Comparison of ENCODE assay signal across 8 mouse cellular contexts in the genomic region with DNA sequence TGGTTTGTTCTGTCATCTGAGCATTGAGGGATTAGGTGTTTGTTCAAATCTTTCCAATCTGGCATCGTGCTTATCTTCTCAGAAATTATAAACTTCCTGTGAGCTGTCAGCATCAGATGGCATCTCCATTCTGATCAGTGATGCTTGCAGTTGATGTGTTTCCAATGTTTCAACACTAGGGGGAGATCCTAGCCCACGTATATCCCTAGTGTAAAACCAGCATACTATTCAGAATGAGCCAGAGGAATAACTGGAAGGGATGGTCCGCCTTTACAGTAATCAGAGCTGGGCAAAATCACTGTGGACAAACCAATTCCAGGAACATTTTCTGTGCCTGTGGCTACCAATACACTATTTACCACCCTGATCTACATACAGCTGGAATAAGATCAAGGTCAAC. TPM values are rescaled to one million over a fixed set of nuclear protein-coding genes. Genes with fewer than 3 reads are reported as not detected.
DNase-seq lines count a peak whose midpoint lies in the region; ATAC-seq lines count a peak whose summit lies in the region.

No protein-coding gene starts in this region.

- H3K27me3 ChIP-seq in kidney, embryonic 14.5 days (ENCODE audit: control insufficient read depth, insufficient read depth, low read length): no peaks in the 10 kb centered on the region
- peaks cover 20% of the 10 kb centered on the region for H3K27me3 ChIP-seq in liver, embryonic 15.5 days
- H3K27me3 ChIP-seq in neural tube, embryonic 14.5 days (ENCODE audit: control insufficient read depth, insufficient read depth, low read length): no peaks in the 10 kb centered on the region

- ATAC-seq in cerebellum, adult (ENCODE audit: insufficient number of reproducible peaks, low FRiP score, low TSS enrichment): peak; percentile 86
- peak; percentile 96 for ATAC-seq in granulocyte monocyte progenitor cell, adult 5-6 weeks (replicated peaks; ENCODE audit: poor library complexity, severe bottlenecking)
- peak; percentile 85 for ATAC-seq in kidney, embryonic 14.5 days (ENCODE audit: low FRiP score, low TSS enrichment)
- ATAC-seq in liver, embryonic 15.5 days (ENCODE audit: insufficient read depth): peak; percentile 52; the same call in 1 of the 2 replicates
- peak; percentile 95 for ATAC-seq in neural tube, embryonic 14.5 days (ENCODE audit: low read depth)

- H3K27ac ChIP-seq in kidney, embryonic 14.5 days (ENCODE audit: low read depth, low read length): no peak overlapping the region
- H3K27ac ChIP-seq in liver, embryonic 15.5 days (replicated peaks): no peak overlapping the region
- H3K27ac ChIP-seq in neural tube, embryonic 14.5 days (ENCODE audit: low read depth, low read length): no peak overlapping the region

- no peak overlapping the region for H3K9ac ChIP-seq in kidney, embryonic 14.5 days (ENCODE audit: low read depth, low read length)
- H3K9ac ChIP-seq in liver, embryonic 15.5 days: no peak overlapping the region
- H3K9ac ChIP-seq in neural tube, embryonic 14.5 days (replicated peaks; ENCODE audit: low read depth, low read length): no peak overlapping the region

- no peaks in the 10 kb centered on the region; the same call in 1 of the 2 replicates for H3K9me3 ChIP-seq in kidney, embryonic 14.5 days (ENCODE audit: control insufficient read depth, low read length)
- no peaks in the 10 kb centered on the region for H3K9me3 ChIP-seq in liver, embryonic 15.5 days (replicated peaks)
- H3K9me3 ChIP-seq in neural tube, embryonic 14.5 days (ENCODE audit: control insufficient read depth, low read length): no peaks in the 10 kb centered on the region

- no peaks in the 10 kb centered on the region for H3K4me1 ChIP-seq in kidney, embryonic 14.5 days (ENCODE audit: control insufficient read depth, insufficient read depth, low read length)
- H3K4me1 ChIP-seq in liver, embryonic 15.5 days (replicated peaks): no peaks in the 10 kb centered on the region
- H3K4me1 ChIP-seq in neural tube, embryonic 14.5 days (ENCODE audit: control insufficient read depth, insufficient read depth, low read length): no peaks in the 10 kb centered on the region

- H3K36me3 ChIP-seq in kidney, embryonic 14.5 days (ENCODE audit: control insufficient read depth, insufficient read depth, low read length): no peaks in the 10 kb centered on the region
- no peaks in the 10 kb centered on the region for H3K36me3 ChIP-seq in liver, embryonic 15.5 days (replicated peaks)
- no peaks in the 10 kb centered on the region for H3K36me3 ChIP-seq in neural tube, embryonic 14.5 days (ENCODE audit: control insufficient read depth, insufficient read depth, low read length)

- no peak for DNase-seq in cerebellum, adult 11-12 months
- DNase-seq in ES-CJ7 (ENCODE audit: low read depth, low spot score): peak; percentile 46
- DNase-seq in cerebellum, postnatal 14 days: peak; percentile 52 to 67

- no peak overlapping the region for H3K4me3 ChIP-seq in kidney, embryonic 14.5 days (ENCODE audit: low read length)
- H3K4me3 ChIP-seq in liver, embryonic 15.5 days (replicated peaks): no peak overlapping the region
- H3K4me3 ChIP-seq in neural tube, embryonic 14.5 days (ENCODE audit: low read depth, low read length): no peak overlapping the region

- H3K4me2 ChIP-seq in kidney, embryonic 14.5 days (replicated peaks; ENCODE audit: low read depth, low read length): no peak overlapping the region
- H3K4me2 ChIP-seq in liver, embryonic 15.5 days: no peak overlapping the region
- H3K4me2 ChIP-seq in neural tube, embryonic 14.5 days (ENCODE audit: low read depth, low read length): no peak overlapping the region

- 9% methylated on average over 3 of the region's 3 CpGs for WGBS in kidney, embryonic 14.5 days
- 12% methylated on average over 3 of the region's 3 CpGs for WGBS in liver, embryonic 15.5 days (ENCODE audit: insufficient replicate concordance)
- 10% methylated on average over 3 of the region's 3 CpGs for WGBS in neural tube, embryonic 14.5 days

RNA-seq across cellular contexts. Expression of gene Kbtbd2, which starts 11.0 kb away (rescaled TPM):
- 25.0 and 31.4 TPM in 2 replicates for total RNA-seq in granulocyte monocyte progenitor cell, adult 5-6 weeks (2014; fragmentation: Nextera tagmentation)
- total RNA-seq in granulocyte monocyte progenitor cell, adult 5-6 weeks (2017): 25.4 and 34.2 TPM in 2 replicates
- 20.4 and 38.3 TPM in 2 replicates for polyA plus RNA-seq in kidney, embryonic 14.5 days (2014; fragmentation: Nextera tagmentation; extraction: Ambion mirVana)
- 15.6 TPM in 2 replicates for polyA plus RNA-seq in liver, embryonic 15.5 days (2015; fragmentation: Nextera tagmentation; extraction: Ambion mirVana)
- 32.8 and 35.4 TPM in 2 replicates for polyA plus RNA-seq in neural tube, embryonic 14.5 days (2014; fragmentation: Nextera tagmentation; extraction: Ambion mirVana)

RNA-seq across cellular contexts. Expression of gene Fkbp9, which starts 23.2 kb away (rescaled TPM):
- total RNA-seq in granulocyte monocyte progenitor cell, adult 5-6 weeks (2014; fragmentation: Nextera tagmentation): 4.6 and 8.7 TPM in 2 replicates
- 9.2 and 13.7 TPM in 2 replicates for total RNA-seq in granulocyte monocyte progenitor cell, adult 5-6 weeks (2017)
- 56.1 and 103 TPM in 2 replicates for polyA plus RNA-seq in kidney, embryonic 14.5 days (2014; fragmentation: Nextera tagmentation; extraction: Ambion mirVana)
- 23.7 and 24.3 TPM in 2 replicates for polyA plus RNA-seq in liver, embryonic 15.5 days (2015; fragmentation: Nextera tagmentation; extraction: Ambion mirVana)
- 20.2 and 47.5 TPM in 2 replicates for polyA plus RNA-seq in neural tube, embryonic 14.5 days (2014; fragmentation: Nextera tagmentation; extraction: Ambion mirVana)
